Mouse (Mus musculus) megakaryocyte progenitor cell, adult 5-6 weeks (primary cell): Measurements from ENCODE around the gene Lcn3. TPM values are rescaled to one million over a fixed set of nuclear protein-coding genes. Genes with fewer than 3 reads are reported as not detected.
"Not testable (repeated sequence)": the region's sequence is repeated elsewhere in the genome, so short reads cannot be mapped to it uniquely, and the experiment has no call there.

Experiments
- ATAC-seq: replicated peaks from 2 replicates; pipeline ENCODE4 v1.8.0; 2016; ENCODE audit warnings: mild to moderate bottlenecking, moderate TSS enrichment, inconsistent platforms; ENCODE audit not compliant: poor library complexity
- total RNA-seq, 2 experiments: library from RNA; stranded (forward) in 1 of 2; stranded (reverse) in 1 of 2; fragments of 157-497, 149-512 nt in 1 of 2; fragments of 200-1000 nt in 1 of 2; gene quantifications; 2 replicates each; pipeline versions ENCODE4 v1.2.3 to v1.2.4; 2015 to 2017

The Lcn3 gene
- total RNA-seq (2015) (not detected in 2 replicates), total RNA-seq (2017) (not detected in 2 replicates)

- ATAC-seq: no peak
Observed at GRCm38 (mm10) chr2:25765269-25765668, at the start of gene Lcn3. TSS of gene Lcn3 (plus strand) at chr2:25765569.

GRCm38 (mm10) chr2:25717222-25717621 lies 48.1 kb upstream of the Lcn3 start:
- no peak for ATAC-seq

- no peak for ATAC-seq
Observed at GRCm38 (mm10) chr2:25733199-25733930, 32.0 kb upstream of the Lcn3 start.

- ATAC-seq: not testable (repeated sequence)
Observed at GRCm38 (mm10) chr2:25736709-25737108, 28.7 kb upstream of the Lcn3 start, which contains the start of gene Obp2b. TSS of gene Obp2b (plus strand) at chr2:25737009.

- peak; percentile 82 for ATAC-seq
Observed at GRCm38 (mm10) chr2:25741671-25742070, 23.7 kb upstream of the Lcn3 start.

- ATAC-seq: no peak
Observed at GRCm38 (mm10) chr2:25754201-25754600, 11.2 kb upstream of the Lcn3 start.

GRCm38 (mm10) chr2:25758064-25758625 lies 7.2 kb upstream of the Lcn3 start:
- no peak for ATAC-seq

- no peak for ATAC-seq
Observed at GRCm38 (mm10) chr2:25767764-25768163, 2.4 kb downstream of the Lcn3 start.

GRCm38 (mm10) chr2:25773507-25773906 lies 8.1 kb downstream of the Lcn3 start:
- ATAC-seq: no peak

GRCm38 (mm10) chr2:25774640-25775039 lies 9.3 kb downstream of the Lcn3 start:
- no peak for ATAC-seq

- ATAC-seq: no peak
Observed at GRCm38 (mm10) chr2:25775991-25776390, 10.6 kb downstream of the Lcn3 start.

- ATAC-seq: no peak
Observed at GRCm38 (mm10) chr2:25776717-25777116, 11.3 kb downstream of the Lcn3 start, which contains the start of gene Lcn11. TSS of gene Lcn11 (plus strand) at chr2:25777017.

- no peak for ATAC-seq
Observed at GRCm38 (mm10) chr2:25779076-25779475, 13.7 kb downstream of the Lcn3 start.

- no peak for ATAC-seq
Observed at GRCm38 (mm10) chr2:25780921-25781320, 15.6 kb downstream of the Lcn3 start.

- ATAC-seq: no peak
Observed at GRCm38 (mm10) chr2:25781957-25782356, 16.6 kb downstream of the Lcn3 start, which contains the start of gene Gm13539. TSS of gene Gm13539 (plus strand) at chr2:25782257.

GRCm38 (mm10) chr2:25785573-25786322 lies 20.4 kb downstream of the Lcn3 start:
- no peak for ATAC-seq

GRCm38 (mm10) chr2:25789092-25789491 lies 23.7 kb downstream of the Lcn3 start:
- no peak for ATAC-seq

- no peak for ATAC-seq
Observed at GRCm38 (mm10) chr2:25797635-25798034, 32.3 kb downstream of the Lcn3 start.

GRCm38 (mm10) chr2:25798065-25798464 lies 32.7 kb downstream of the Lcn3 start:
- no peak for ATAC-seq

GRCm38 (mm10) chr2:25811711-25812110 lies 46.3 kb downstream of the Lcn3 start:
- no peak for ATAC-seq

GRCm38 (mm10) chr2:25813364-25813763 lies 48.0 kb downstream of the Lcn3 start:
- ATAC-seq: no peak

GRCm38 (mm10) chr2:25815748-25816147 lies 50.4 kb downstream of the Lcn3 start, which contains the start of gene Glt6d1:
TSS of gene Glt6d1 (minus strand) at chr2:25815848.
- not testable (repeated sequence) for ATAC-seq
